9 mouse cellular contexts compared by ENCODE assay signal in genomic region chr8:11311681-11312348, GRCm38 (mm10). TPM values are rescaled to one million over a fixed set of nuclear protein-coding genes. Genes with fewer than 3 reads are reported as not detected.
DNase-seq lines count a peak whose midpoint lies in the region; ATAC-seq lines count a peak whose summit lies in the region.
"Had no signal": no experiment of that assay in that cellular context is flagged by ENCODE, and none has a peak within 500 bp of the region (broad histone marks: within the 10 kb centered on the region; RNA-seq: fewer than 3 reads in every experiment).

No protein-coding gene starts in this region.

- peak; percentile 56 for DNase-seq in fibroblast of lung, adult 2 months (ENCODE audit: low read depth)
- DNase-seq in lung, postnatal 14 days = peak; percentile 65
- peak; percentile 10 for DNase-seq in right cerebral cortex, postnatal 4 days
- DNase-seq in spleen, postnatal 4 days (ENCODE audit: low spot score in 2 of 2) = no peak

- 2% methylated on average over 34 of the region's 34 CpGs for WGBS in heart, embryonic 14.5 days
- under 1% methylated on average over 33 of the region's 34 CpGs for WGBS in kidney, embryonic 16.5 days

- H3K9ac ChIP-seq in heart, embryonic 14.5 days (ENCODE audit: low read length) = peak overlapping the region; percentile 97
- H3K9ac ChIP-seq in kidney, embryonic 16.5 days (replicated peaks; ENCODE audit: low read length) = peak overlapping the region; percentile 100

- no peak for ATAC-seq in megakaryocyte, adult 5-6 weeks (ENCODE audit: poor library complexity, severe bottlenecking)
- ATAC-seq in heart, embryonic 14.5 days (ENCODE audit: insufficient number of reproducible peaks, insufficient read depth, low FRiP score, low read depth) = 0 out of 2 replicates have a peak, but pooled peaks have one; percentile 8
- ATAC-seq in kidney, embryonic 16.5 days (ENCODE audit: low FRiP score, low TSS enrichment) = peak; percentile 1; the same call in 1 of the 2 replicates

- no peaks in the 10 kb centered on the region for H3K36me3 ChIP-seq in megakaryocyte, embryonic 14.5 days (replicated peaks; ENCODE audit: low read length)
- H3K36me3 ChIP-seq in heart, embryonic 14.5 days (ENCODE audit: control insufficient read depth, insufficient read depth, low read length) = peaks cover 24% of the 10 kb centered on the region
- H3K36me3 ChIP-seq in kidney, embryonic 16.5 days (ENCODE audit: insufficient read depth, low read length) = peaks cover 11% of the 10 kb centered on the region; the same call in 1 of the 2 replicates

- peak overlapping the region; percentile 87 for H3K4me3 ChIP-seq in megakaryocyte, embryonic 14.5 days (replicated peaks)
- peak overlapping the region; percentile 90 to 91 for H3K4me3 ChIP-seq in heart, embryonic 14.5 days (ENCODE audit: control insufficient read depth in 1 of 2, insufficient read depth in 1 of 2, low read depth in 1 of 2, low read length in 2 of 2)
- peak overlapping the region; percentile 99 for H3K4me3 ChIP-seq in kidney, embryonic 16.5 days (ENCODE audit: low read length)

- H3K9me3 ChIP-seq in megakaryocyte, embryonic 14.5 days = no peaks in the 10 kb centered on the region
- H3K9me3 ChIP-seq in heart, embryonic 14.5 days (ENCODE audit: control insufficient read depth, low read length) = no peaks in the 10 kb centered on the region
- no peaks in the 10 kb centered on the region for H3K9me3 ChIP-seq in kidney, embryonic 16.5 days (ENCODE audit: low read length)

- peaks cover 96% of the 10 kb centered on the region for H3K27me3 ChIP-seq in megakaryocyte, embryonic 14.5 days (replicated peaks)
- no peaks in the 10 kb centered on the region for H3K27me3 ChIP-seq in heart, embryonic 14.5 days (ENCODE audit: control insufficient read depth, insufficient read depth, low read length)
- no peaks in the 10 kb centered on the region for H3K27me3 ChIP-seq in kidney, embryonic 16.5 days (ENCODE audit: insufficient read depth, low read length)
- H3K27me3 ChIP-seq: Patski had no signal

- H3K27ac ChIP-seq in heart, embryonic 14.5 days (replicated peaks in 1 of 2; ENCODE audit: control insufficient read depth in 1 of 2, insufficient read depth in 1 of 2, low read depth in 2 of 2, low read length in 2 of 2) = peak overlapping the region; percentile 80 to 88
- peak overlapping the region; percentile 97 for H3K27ac ChIP-seq in kidney, embryonic 16.5 days (ENCODE audit: low read length)

- H3K4me1 ChIP-seq in megakaryocyte, embryonic 14.5 days = peaks cover 37% of the 10 kb centered on the region
- H3K4me1 ChIP-seq in heart, embryonic 14.5 days (ENCODE audit: control insufficient read depth in 2 of 2, insufficient read depth in 2 of 2, low read length in 2 of 2) = peaks cover 47 to 63% of the 10 kb centered on the region in 2 experiments
- peaks cover 72% of the 10 kb centered on the region for H3K4me1 ChIP-seq in kidney, embryonic 16.5 days (ENCODE audit: insufficient read depth, low read length)

- peak overlapping the region; percentile 88 for H3K4me2 ChIP-seq in heart, embryonic 14.5 days (ENCODE audit: low read length)
- H3K4me2 ChIP-seq in kidney, embryonic 16.5 days (replicated peaks; ENCODE audit: low read depth, low read length) = peak overlapping the region; percentile 92

RNA-seq across cellular contexts. Expression of gene Col4a2, which starts 0.8 kb away (rescaled TPM):
- 0.34 and 1.0 TPM in 2 replicates for polyA plus RNA-seq in megakaryocyte, embryonic 14.5 days (2012; ENCODE audit: insufficient read depth, low replicate concordance)
- total RNA-seq in megakaryocyte, adult 5-6 weeks (2015) = 0.02 and 0.07 TPM in 2 replicates
- 0.15 and 0.73 TPM in 2 replicates for total RNA-seq in megakaryocyte, adult 5-6 weeks (2017)
- 77.7 and 80.3 TPM in 2 replicates for polyA plus RNA-seq in heart, embryonic 14.5 days (2014; fragmentation: Nextera tagmentation; extraction: Ambion mirVana)
- polyA plus RNA-seq in kidney, embryonic 16.5 days (2015; fragmentation: Nextera tagmentation; extraction: Ambion mirVana) = 121 and 126 TPM in 2 replicates

RNA-seq across cellular contexts. Expression of gene Col4a1, which starts 0.8 kb away (rescaled TPM):
- 0.67 TPM in 1 of 2 replicates, not detected in the other for polyA plus RNA-seq in megakaryocyte, embryonic 14.5 days (2012; ENCODE audit: insufficient read depth, low replicate concordance)
- total RNA-seq in megakaryocyte, adult 5-6 weeks (2015) = 0.30 and 1.3 TPM in 2 replicates
- 0.04 and 1.1 TPM in 2 replicates for total RNA-seq in megakaryocyte, adult 5-6 weeks (2017)
- polyA plus RNA-seq in heart, embryonic 14.5 days (2014; fragmentation: Nextera tagmentation; extraction: Ambion mirVana) = 250 and 253 TPM in 2 replicates
- 382 and 440 TPM in 2 replicates for polyA plus RNA-seq in kidney, embryonic 16.5 days (2015; fragmentation: Nextera tagmentation; extraction: Ambion mirVana)

Comparison
In these comparisons a context has a peak if more than half of its experiments do, and no peak if none do; other contexts are left out.
1. DNase-seq: peak in fibroblast of lung, adult 2 months (single experiment), lung, postnatal 14 days (single experiment) and right cerebral cortex, postnatal 4 days (single experiment); none in spleen, postnatal 4 days (0 of 2).
2. RNA of gene Col4a2, which starts 0.8 kb away (polyA plus RNA-seq): 121 to 126 TPM in kidney, embryonic 16.5 days and 77.7 to 80.3 TPM in heart, embryonic 14.5 days; 0.34 to 1.0 TPM in megakaryocyte, embryonic 14.5 days; every median in the first group is over 10 times any median in the second.
3. RNA of gene Col4a1, which starts 0.8 kb away (polyA plus RNA-seq): 382 to 440 TPM in kidney, embryonic 16.5 days and 250 to 253 TPM in heart, embryonic 14.5 days; 0.67 TPM in megakaryocyte, embryonic 14.5 days; every median in the first group is over 100 times any median in the second.
4. Peak in every context shown above with its lines, with median percentiles within 50 percentile points of each other: H3K4me3 ChIP-seq.